In genomic region chr1:91061105-91061504, GRCm38 (mm10) we compare ENCODE assay signal across 14 mouse cellular contexts.
A peak's percentile ranks its signal among the peaks of the same experiment; 100 is the strongest.
DNase-seq lines count a peak whose midpoint lies in the region; ATAC-seq and TF ChIP-seq lines count a peak whose summit lies in the region.
"Had no signal": no experiment of that assay in that cellular context is flagged by ENCODE, and none has a peak within 500 bp of the region (broad histone marks: within the 10 kb centered on the region; RNA-seq: fewer than 3 reads in every experiment).

No protein-coding gene starts in this region.

- no peaks in the 10 kb centered on the region for H3K36me3 ChIP-seq in embryonic facial prominence, embryonic 12.5 days
- H3K36me3 ChIP-seq in embryonic facial prominence, embryonic 10.5 days (replicated peaks), result no peaks in the 10 kb centered on the region
- H3K36me3 ChIP-seq in kidney, postnatal 0 days (ENCODE audit: insufficient read depth, low read length), result no peaks in the 10 kb centered on the region
- H3K36me3 ChIP-seq in megakaryocyte, embryonic 14.5 days (replicated peaks; ENCODE audit: low read length), result peaks cover 52% of the 10 kb centered on the region
- H3K36me3 ChIP-seq in stomach, embryonic 16.5 days (ENCODE audit: control insufficient read depth, insufficient read depth, low read length), result no peaks in the 10 kb centered on the region
- H3K36me3 ChIP-seq: hindbrain, embryonic 15.5 days had no signal

- 0 out of 2 replicates have a peak overlapping the region, but pooled peaks have one; percentile 31 for H3K27ac ChIP-seq in embryonic facial prominence, embryonic 12.5 days
- no peak overlapping the region for H3K27ac ChIP-seq in embryonic facial prominence, embryonic 10.5 days (replicated peaks)
- H3K27ac ChIP-seq in kidney, postnatal 0 days, result 0 out of 2 replicates have a peak overlapping the region, but pooled peaks have one; percentile 54
- peak overlapping the region; percentile 62 for H3K27ac ChIP-seq in stomach, embryonic 16.5 days (ENCODE audit: low read length)

- no peak overlapping the region for H3K9ac ChIP-seq in embryonic facial prominence, embryonic 12.5 days
- no peak overlapping the region for H3K9ac ChIP-seq in kidney, postnatal 0 days (ENCODE audit: low read depth, low read length)
- H3K9ac ChIP-seq in stomach, embryonic 16.5 days (ENCODE audit: low read length), result no peak overlapping the region
- H3K9ac ChIP-seq: hindbrain, embryonic 15.5 days had no signal

- no peaks in the 10 kb centered on the region for H3K9me3 ChIP-seq in embryonic facial prominence, embryonic 12.5 days
- no peaks in the 10 kb centered on the region for H3K9me3 ChIP-seq in embryonic facial prominence, embryonic 10.5 days
- H3K9me3 ChIP-seq in kidney, postnatal 0 days (replicated peaks; ENCODE audit: low read length), result no peaks in the 10 kb centered on the region
- no peaks in the 10 kb centered on the region for H3K9me3 ChIP-seq in megakaryocyte, embryonic 14.5 days
- no peaks in the 10 kb centered on the region for H3K9me3 ChIP-seq in stomach, embryonic 16.5 days (replicated peaks; ENCODE audit: control insufficient read depth, low read length)
- H3K9me3 ChIP-seq: hindbrain, embryonic 15.5 days had no signal

- H3K4me3 ChIP-seq in embryonic facial prominence, embryonic 12.5 days, result no peak overlapping the region
- no peak overlapping the region for H3K4me3 ChIP-seq in embryonic facial prominence, embryonic 10.5 days
- H3K4me3 ChIP-seq in kidney, postnatal 0 days (replicated peaks; ENCODE audit: low read depth, low read length), result no peak overlapping the region
- peak overlapping the region; percentile 29 for H3K4me3 ChIP-seq in megakaryocyte, embryonic 14.5 days (replicated peaks)
- H3K4me3 ChIP-seq in stomach, embryonic 16.5 days (replicated peaks; ENCODE audit: low read length), result no peak overlapping the region
- H3K4me3 ChIP-seq: hindbrain, embryonic 15.5 days had no signal

- no peak for DNase-seq in embryonic facial prominence, embryonic 10.5 days (ENCODE audit: low spot score)
- DNase-seq in kidney, postnatal 0 days (ENCODE audit: low spot score), result peak; percentile 79
- no peak for DNase-seq in kidney, postnatal 25 days
- DNase-seq in thymus, postnatal 25 days, result no peak
- DNase-seq: adrenal gland, postnatal 10 days; cerebellum, adult 11-12 months; gastrocnemius, postnatal 14 days; thymus, adult 18-20 months had no signal

- no peak overlapping the region for H3K4me2 ChIP-seq in embryonic facial prominence, embryonic 12.5 days (replicated peaks)
- no peak overlapping the region for H3K4me2 ChIP-seq in kidney, postnatal 0 days (ENCODE audit: low read length)
- H3K4me2 ChIP-seq in stomach, embryonic 16.5 days (ENCODE audit: low read depth, low read length), result no peak overlapping the region
- H3K4me2 ChIP-seq: hindbrain, embryonic 15.5 days had no signal

- peaks cover 40% of the 10 kb centered on the region for H3K4me1 ChIP-seq in embryonic facial prominence, embryonic 12.5 days
- peaks cover 62% of the 10 kb centered on the region for H3K4me1 ChIP-seq in embryonic facial prominence, embryonic 10.5 days
- H3K4me1 ChIP-seq in kidney, postnatal 0 days (replicated peaks; ENCODE audit: insufficient read depth, low read length), result peaks cover 14% of the 10 kb centered on the region
- H3K4me1 ChIP-seq in megakaryocyte, embryonic 14.5 days, result peaks cover 100% of the 10 kb centered on the region
- peaks cover 69% of the 10 kb centered on the region for H3K4me1 ChIP-seq in stomach, embryonic 16.5 days (ENCODE audit: control insufficient read depth, insufficient read depth, low read length)

- WGBS in embryonic facial prominence, embryonic 12.5 days, result 62% methylated on average over 4 of the region's 4 CpGs
- WGBS in embryonic facial prominence, embryonic 10.5 days, result 74% methylated on average over 4 of the region's 4 CpGs
- 47% methylated on average over 4 of the region's 4 CpGs for WGBS in kidney, postnatal 0 days
- 36% methylated on average over 4 of the region's 4 CpGs for WGBS in stomach, embryonic 16.5 days

- ATAC-seq in embryonic facial prominence, embryonic 12.5 days (ENCODE audit: insufficient number of reproducible peaks, insufficient read depth, low FRiP score, low TSS enrichment), result no peak
- no peak for ATAC-seq in kidney, postnatal 0 days (replicated peaks; ENCODE audit: low FRiP score, low read depth)
- ATAC-seq in megakaryocyte, adult 5-6 weeks (ENCODE audit: poor library complexity, severe bottlenecking), result no peak
- ATAC-seq in stomach, embryonic 16.5 days (ENCODE audit: insufficient read depth, low FRiP score), result peak; percentile 31; the same call in 1 of the 2 replicates
- ATAC-seq: forebrain, embryonic 16.5 days had no signal

- TF ChIP-seq CTCF in kidney, postnatal 0 days (IDR thresholded peaks at IDR 0.05; ENCODE audit: low read depth), result no peak

- no peaks in the 10 kb centered on the region for H3K27me3 ChIP-seq in embryonic facial prominence, embryonic 12.5 days
- no peaks in the 10 kb centered on the region for H3K27me3 ChIP-seq in embryonic facial prominence, embryonic 10.5 days (replicated peaks; ENCODE audit: low read depth, poor library complexity, severe bottlenecking)
- no peaks in the 10 kb centered on the region for H3K27me3 ChIP-seq in kidney, postnatal 0 days (ENCODE audit: insufficient read depth, low read length)
- no peaks in the 10 kb centered on the region for H3K27me3 ChIP-seq in megakaryocyte, embryonic 14.5 days (replicated peaks)
- H3K27me3 ChIP-seq in stomach, embryonic 16.5 days (ENCODE audit: control insufficient read depth, insufficient read depth, low read length), result no peaks in the 10 kb centered on the region
- H3K27me3 ChIP-seq: hindbrain, embryonic 15.5 days had no signal
